Mouse (Mus musculus): ENCODE measurements around the gene Mcm2.

GRCm38 (mm10) chr6:88872811-88873210 is 25.8 kb downstream of the Mcm2 start:
- no peak for TF ChIP-seq SIN3A (IDR thresholded peaks at IDR 0.05; ENCODE audit: low read length)
- TF ChIP-seq USF1 (IDR thresholded peaks at IDR 0.05; ENCODE audit: low read depth, low read length), result no peak
- TF ChIP-seq CTCF (conservative IDR thresholded peaks at IDR 0.05 in 1 of 2, IDR thresholded peaks at IDR 0.05 in 1 of 2; ENCODE audit: low read depth in 2 of 2, low read length in 2 of 2), result no peak
- no peak for TF ChIP-seq EP300 (IDR thresholded peaks at IDR 0.05; ENCODE audit: low read length)
- TF ChIP-seq NELFE (IDR thresholded peaks at IDR 0.05; ENCODE audit: low read depth, low read length), result no peak
